Mouse (Mus musculus): ENCODE data around the gene Olfr91. TPM values are rescaled to one million over a fixed set of nuclear protein-coding genes. Genes with fewer than 3 reads are reported as not detected.
"Not testable (repeated sequence)": the region's sequence is repeated elsewhere in the genome, so short reads cannot be mapped to it uniquely, and the experiment has no call there.

Gene Olfr91
- 0.14 TPM in 1 of 2 replicates, not detected in the other for polyA plus RNA-seq (2014; fragmentation: Nextera tagmentation; extraction: Ambion mirVana)

DNA sequence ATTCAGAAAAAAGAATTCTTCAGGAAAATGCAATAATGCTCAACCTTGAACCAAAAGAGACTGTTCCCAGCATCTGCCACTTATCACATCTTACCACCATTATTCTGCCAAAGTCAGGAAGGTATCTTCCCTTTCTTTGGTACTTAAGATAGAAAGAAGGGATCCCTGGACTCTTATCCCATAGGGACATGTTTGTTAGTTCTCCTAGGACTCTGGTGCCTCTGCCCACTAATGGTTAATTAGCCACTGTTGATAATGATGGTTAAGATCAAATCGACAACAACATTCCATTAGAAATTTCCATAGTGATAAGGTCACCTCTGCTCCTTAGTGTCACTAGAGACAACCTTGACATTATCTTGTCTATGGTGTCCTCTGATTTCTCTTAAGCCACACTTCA lies at the start of gene Olfr91:
TSS of gene Olfr91 (minus strand) at position 101 of the 400 bp plus-strand sequence.
- ATAC-seq (ENCODE audit: insufficient number of reproducible peaks, low FRiP score, low TSS enrichment, low read depth) (no peak), DNase-seq (ENCODE audit: low spot score) (no peak)
- no peak within 1 kb of the TSS for H3K27ac ChIP-seq (replicated peaks; ENCODE audit: low read depth, low read length)
- no peak within 1 kb of the TSS for H3K4me2 ChIP-seq (ENCODE audit: low read depth, severe bottlenecking)
- no peaks in the 10 kb centered on the region for H3K4me1 ChIP-seq (ENCODE audit: control insufficient read depth, insufficient read depth, low read length)
- H3K27me3 ChIP-seq (ENCODE audit: control insufficient read depth, insufficient read depth, low read length) = no peaks in the 10 kb centered on the region
- H3K9ac ChIP-seq (ENCODE audit: low read length) = no peak within 1 kb of the TSS
- WGBS = 89% methylated on average over 1 of the region's 1 CpGs
- H3K4me3 ChIP-seq (ENCODE audit: low read depth, low read length) = no peak within 1 kb of the TSS
- no peaks in the 10 kb centered on the region for H3K36me3 ChIP-seq (ENCODE audit: control insufficient read depth, insufficient read depth, low read length)
- H3K9me3 ChIP-seq (ENCODE audit: control insufficient read depth, low read length) = no peaks in the 10 kb centered on the region

DNA sequence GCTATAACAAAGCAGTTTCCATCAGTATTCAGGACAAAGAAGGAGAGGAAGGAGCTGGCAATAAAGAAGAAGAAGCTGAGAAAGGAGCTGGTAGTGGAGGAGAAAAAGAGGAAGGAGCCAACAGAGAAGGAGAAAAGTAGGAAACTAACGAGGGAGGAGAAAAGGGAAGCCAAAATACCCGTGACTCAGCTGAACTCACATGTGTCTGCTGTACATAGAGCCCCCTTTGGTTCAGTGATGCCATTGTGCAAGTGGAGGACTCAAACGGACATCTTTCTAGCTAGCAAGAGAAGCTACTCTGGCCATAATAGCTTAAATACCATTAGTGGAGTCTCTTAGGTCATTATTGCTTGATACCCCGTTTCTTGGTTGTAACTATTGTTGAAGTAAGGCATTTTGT lies 33.3 kb upstream of the Olfr91 start:
- WGBS = 81% methylated on average over 4 of the region's 4 CpGs
- DNase-seq (ENCODE audit: low spot score); H3K4me1 ChIP-seq (ENCODE audit: control insufficient read depth, insufficient read depth, low read length); H3K9ac ChIP-seq (ENCODE audit: low read length); H3K4me2 ChIP-seq (ENCODE audit: low read depth, severe bottlenecking); H3K36me3 ChIP-seq (ENCODE audit: control insufficient read depth, insufficient read depth, low read length); ATAC-seq (ENCODE audit: insufficient number of reproducible peaks, low FRiP score, low TSS enrichment, low read depth); H3K27me3 ChIP-seq (ENCODE audit: control insufficient read depth, insufficient read depth, low read length); H3K4me3 ChIP-seq (ENCODE audit: low read depth, low read length); H3K9me3 ChIP-seq (ENCODE audit: control insufficient read depth, low read length); H3K27ac ChIP-seq (replicated peaks; ENCODE audit: low read depth, low read length): not testable (repeated sequence)

GRCm38 (mm10) chr17:37119988-37120387 lies 21.9 kb upstream of the Olfr91 start, which contains the start of gene Olfr92:
TSS of gene Olfr92 (minus strand) at chr17:37120088.
- WGBS = 92% methylated on average over 2 of the region's 2 CpGs
- no peaks in the 10 kb centered on the region for H3K4me1 ChIP-seq (ENCODE audit: control insufficient read depth, insufficient read depth, low read length)

DNA sequence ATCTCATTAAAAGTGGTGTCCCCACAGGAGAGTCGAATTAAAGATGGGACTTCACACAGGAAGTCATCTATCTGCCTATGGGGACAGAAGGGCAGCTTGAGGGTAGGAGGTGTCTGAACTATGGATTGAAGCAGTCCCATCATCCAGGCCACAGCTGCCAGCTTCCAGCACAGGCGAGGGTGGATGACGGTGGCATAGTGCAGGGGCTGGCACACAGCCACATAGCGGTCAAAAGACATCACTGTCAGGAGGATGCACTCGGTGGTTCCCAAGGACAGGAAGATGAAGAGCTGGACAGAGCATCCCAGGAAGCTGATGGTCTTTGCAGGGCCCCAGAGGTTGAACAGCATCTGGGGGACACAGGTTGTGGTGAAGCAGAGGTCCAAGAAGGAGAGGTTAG lies 4.8 kb downstream of the Olfr91 start:
- H3K9me3 ChIP-seq (ENCODE audit: control insufficient read depth, low read length) = no peaks in the 10 kb centered on the region
- H3K4me3 ChIP-seq (ENCODE audit: low read depth, low read length) = no peak overlapping the region
- no peak for DNase-seq (ENCODE audit: low spot score)
- 87% methylated on average over 5 of the region's 5 CpGs for WGBS
- H3K4me1 ChIP-seq (ENCODE audit: control insufficient read depth, insufficient read depth, low read length) = no peaks in the 10 kb centered on the region
- H3K27ac ChIP-seq (replicated peaks; ENCODE audit: low read depth, low read length) = no peak overlapping the region
- H3K9ac ChIP-seq (ENCODE audit: low read length) = no peak overlapping the region
- no peaks in the 10 kb centered on the region for H3K36me3 ChIP-seq (ENCODE audit: control insufficient read depth, insufficient read depth, low read length)
- ATAC-seq (ENCODE audit: insufficient number of reproducible peaks, low FRiP score, low TSS enrichment, low read depth) = no peak
- H3K27me3 ChIP-seq (ENCODE audit: control insufficient read depth, insufficient read depth, low read length) = no peaks in the 10 kb centered on the region
- H3K4me2 ChIP-seq (ENCODE audit: low read depth, severe bottlenecking) = no peak overlapping the region

More at GRCm38 (mm10) chr17:37119988-37120387, 21.9 kb upstream of the Olfr91 start, which contains the start of gene Olfr92:
- ATAC-seq (ENCODE audit: insufficient number of reproducible peaks, low FRiP score, low TSS enrichment, low read depth) (no peak), DNase-seq (ENCODE audit: low spot score) (no peak)
- Histone ChIP-seq H3K9me3 (ENCODE audit: control insufficient read depth, low read length) (no peaks in the 10 kb centered on the region), H3K4me3 (ENCODE audit: low read depth, low read length) (no peak within 1 kb of the TSS), H3K4me2 (ENCODE audit: low read depth, severe bottlenecking) (no peak within 1 kb of the TSS), H3K36me3 (ENCODE audit: control insufficient read depth, insufficient read depth, low read length) (no peaks in the 10 kb centered on the region), H3K27me3 (ENCODE audit: control insufficient read depth, insufficient read depth, low read length) (no peaks in the 10 kb centered on the region), H3K27ac (replicated peaks; ENCODE audit: low read depth, low read length) (no peak within 1 kb of the TSS), H3K9ac (ENCODE audit: low read length) (no peak within 1 kb of the TSS)

GRCm38 (mm10) chr17:37092198-37092597 lies 5.9 kb downstream of the Olfr91 start:
- no peak for DNase-seq (ENCODE audit: low spot score)
- Histone ChIP-seq H3K4me1 (ENCODE audit: control insufficient read depth, insufficient read depth, low read length) (no peaks in the 10 kb centered on the region), H3K9me3 (ENCODE audit: control insufficient read depth, low read length) (no peaks in the 10 kb centered on the region), H3K27ac (replicated peaks; ENCODE audit: low read depth, low read length) (no peak overlapping the region), H3K36me3 (ENCODE audit: control insufficient read depth, insufficient read depth, low read length) (no peaks in the 10 kb centered on the region), H3K27me3 (ENCODE audit: control insufficient read depth, insufficient read depth, low read length) (no peaks in the 10 kb centered on the region), H3K9ac (ENCODE audit: low read length) (no peak overlapping the region), H3K4me2 (ENCODE audit: low read depth, severe bottlenecking) (no peak overlapping the region), H3K4me3 (ENCODE audit: low read depth, low read length) (no peak overlapping the region)
- WGBS = 83% methylated on average over 1 of the region's 1 CpGs
- no peak for ATAC-seq (ENCODE audit: insufficient number of reproducible peaks, low FRiP score, low TSS enrichment, low read depth)

DNA sequence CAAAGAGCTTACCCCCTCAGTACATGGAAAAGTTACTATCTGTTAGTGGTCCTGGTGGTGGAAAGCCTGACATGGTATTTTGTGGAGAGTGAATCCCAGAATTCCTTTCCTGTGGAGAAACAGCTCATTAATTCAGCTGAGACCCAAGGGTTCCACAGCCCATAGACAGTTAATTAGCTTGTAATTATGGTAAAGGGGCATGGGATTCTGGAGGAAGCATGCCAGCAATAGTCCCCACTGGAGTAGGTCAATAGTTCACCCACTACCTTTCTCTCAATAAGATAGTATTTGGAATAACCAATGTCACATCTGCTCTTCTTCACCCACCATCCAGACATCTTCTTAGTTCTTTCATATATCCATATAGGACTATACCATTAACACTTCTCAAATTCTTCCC lies 9.7 kb downstream of the Olfr91 start, which contains the start of gene Olfr90:
TSS of gene Olfr90 (minus strand) at position 101 of the 400 bp plus-strand sequence.
- Histone ChIP-seq H3K9ac (ENCODE audit: low read length) (no peak within 1 kb of the TSS), H3K27ac (replicated peaks; ENCODE audit: low read depth, low read length) (no peak within 1 kb of the TSS), H3K9me3 (ENCODE audit: control insufficient read depth, low read length) (no peaks in the 10 kb centered on the region), H3K36me3 (ENCODE audit: control insufficient read depth, insufficient read depth, low read length) (no peaks in the 10 kb centered on the region), H3K27me3 (ENCODE audit: control insufficient read depth, insufficient read depth, low read length) (no peaks in the 10 kb centered on the region), H3K4me3 (ENCODE audit: low read depth, low read length) (no peak within 1 kb of the TSS), H3K4me2 (ENCODE audit: low read depth, severe bottlenecking) (no peak within 1 kb of the TSS), H3K4me1 (ENCODE audit: control insufficient read depth, insufficient read depth, low read length) (no peaks in the 10 kb centered on the region)
- DNase-seq (ENCODE audit: low spot score) (no peak), ATAC-seq (ENCODE audit: insufficient number of reproducible peaks, low FRiP score, low TSS enrichment, low read depth) (no peak)

- ATAC-seq (ENCODE audit: insufficient number of reproducible peaks, low FRiP score, low TSS enrichment, low read depth) (no peak), DNase-seq (ENCODE audit: low spot score) (peak; percentile 18)
- WGBS = 82% methylated on average over 10 of the region's 10 CpGs
- no peak overlapping the region for H3K4me3 ChIP-seq (ENCODE audit: low read depth, low read length)
- no peak overlapping the region for H3K9ac ChIP-seq (ENCODE audit: low read length)
- H3K4me2 ChIP-seq (ENCODE audit: low read depth, severe bottlenecking) = no peak overlapping the region
- H3K27ac ChIP-seq (replicated peaks; ENCODE audit: low read depth, low read length) = no peak overlapping the region
- no peaks in the 10 kb centered on the region for H3K4me1 ChIP-seq (ENCODE audit: control insufficient read depth, insufficient read depth, low read length)
- no peaks in the 10 kb centered on the region for H3K9me3 ChIP-seq (ENCODE audit: control insufficient read depth, low read length)
- no peaks in the 10 kb centered on the region for H3K36me3 ChIP-seq (ENCODE audit: control insufficient read depth, insufficient read depth, low read length)
- no peaks in the 10 kb centered on the region for H3K27me3 ChIP-seq (ENCODE audit: control insufficient read depth, insufficient read depth, low read length)
Observed at GRCm38 (mm10) chr17:37085545-37085944, 12.5 kb downstream of the Olfr91 start.

- WGBS = 69% methylated on average over 5 of the region's 5 CpGs
- H3K36me3 ChIP-seq (ENCODE audit: control insufficient read depth, insufficient read depth, low read length) = no peaks in the 10 kb centered on the region
- no peak overlapping the region for H3K27ac ChIP-seq (replicated peaks; ENCODE audit: low read depth, low read length)
- H3K4me1 ChIP-seq (ENCODE audit: control insufficient read depth, insufficient read depth, low read length) = no peaks in the 10 kb centered on the region
- no peak overlapping the region for H3K4me3 ChIP-seq (ENCODE audit: low read depth, low read length)
- no peak overlapping the region for H3K4me2 ChIP-seq (ENCODE audit: low read depth, severe bottlenecking)
- no peak overlapping the region for H3K9ac ChIP-seq (ENCODE audit: low read length)
- DNase-seq (ENCODE audit: low spot score) (no peak), ATAC-seq (ENCODE audit: insufficient number of reproducible peaks, low FRiP score, low TSS enrichment, low read depth) (no peak)
- no peaks in the 10 kb centered on the region for H3K27me3 ChIP-seq (ENCODE audit: control insufficient read depth, insufficient read depth, low read length)
- H3K9me3 ChIP-seq (ENCODE audit: control insufficient read depth, low read length) = no peaks in the 10 kb centered on the region
Observed at GRCm38 (mm10) chr17:37084632-37085031, 13.4 kb downstream of the Olfr91 start.

DNA sequence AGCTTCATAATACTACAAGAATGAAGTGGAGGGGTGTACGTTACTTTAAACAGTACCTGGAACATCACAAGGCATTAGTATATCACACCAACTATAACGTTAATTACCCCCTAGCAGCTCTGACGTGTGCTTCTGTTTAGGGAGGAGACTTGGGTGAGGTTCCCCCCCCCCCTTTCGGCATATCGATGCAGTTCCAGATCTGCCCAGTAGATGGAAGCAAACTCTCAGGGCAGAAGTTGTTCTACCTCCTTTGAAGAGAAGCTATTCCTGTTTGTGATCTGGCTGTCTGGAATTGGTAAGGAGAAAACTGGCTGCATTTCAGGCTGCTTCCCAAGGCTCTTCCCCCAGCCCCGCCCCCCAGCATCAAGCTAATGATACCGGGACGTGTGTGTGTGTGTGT lies 14.8 kb downstream of the Olfr91 start:
- H3K4me1 ChIP-seq (ENCODE audit: control insufficient read depth, insufficient read depth, low read length) = 0 out of 2 replicates have a peak, but pooled peaks cover 3% of the 10 kb centered on the region
- H3K27me3 ChIP-seq (ENCODE audit: control insufficient read depth, insufficient read depth, low read length) = no peaks in the 10 kb centered on the region
- WGBS = 2% methylated on average over 6 of the region's 8 CpGs
- H3K36me3 ChIP-seq (ENCODE audit: control insufficient read depth, insufficient read depth, low read length) = no peaks in the 10 kb centered on the region
- no peak overlapping the region for H3K4me2 ChIP-seq (ENCODE audit: low read depth, severe bottlenecking)
- peak; percentile 59; the same call in 1 of the 2 replicates for ATAC-seq (ENCODE audit: insufficient number of reproducible peaks, low FRiP score, low TSS enrichment, low read depth)
- H3K9ac ChIP-seq (ENCODE audit: low read length) = no peak overlapping the region
- peak; percentile 82 for DNase-seq (ENCODE audit: low spot score)
- H3K27ac ChIP-seq (replicated peaks; ENCODE audit: low read depth, low read length) = no peak overlapping the region
- H3K9me3 ChIP-seq (ENCODE audit: control insufficient read depth, low read length) = no peaks in the 10 kb centered on the region
- H3K4me3 ChIP-seq (ENCODE audit: low read depth, low read length) = no peak overlapping the region
